Mouse (Mus musculus): Measurements from ENCODE around the gene Rassf4. TPM values are rescaled to one million over a fixed set of nuclear protein-coding genes. Genes with fewer than 3 reads are reported as not detected.

Rassf4 gene
- 3.8 and 6.1 TPM in 2 replicates for polyA plus RNA-seq (2015; fragmentation: Nextera tagmentation; extraction: Ambion mirVana)

GRCm38 (mm10) chr6:116673471-116674282 lies at the start of gene Rassf4:
Gene Rassf4 (minus strand): TSS chr6:116673952.

DNA sequence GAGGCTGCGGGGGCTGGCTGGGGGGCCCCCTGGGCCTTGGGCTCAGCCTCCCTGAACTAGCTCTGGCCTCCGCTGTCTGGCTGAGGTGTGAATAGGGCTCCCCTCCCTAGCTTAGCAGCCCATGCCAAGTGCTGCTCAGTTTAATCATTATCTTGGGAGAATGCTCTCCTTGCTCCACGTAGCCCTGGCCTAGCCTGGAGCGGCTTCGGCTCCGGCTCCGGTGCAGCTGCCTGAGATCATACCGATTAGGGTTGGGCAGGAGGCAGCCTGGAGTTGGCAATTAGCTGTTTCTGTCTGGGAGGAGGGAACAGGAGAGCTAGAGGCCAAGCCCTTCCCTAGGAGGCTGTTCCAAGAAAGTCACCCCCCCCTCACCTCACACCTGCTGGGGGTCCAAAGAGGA lies 42.9 kb upstream of the Rassf4 start, which contains the start of gene Tmem72:
TSS of gene Tmem72 (minus strand) at position 248 of the 400 bp plus-strand sequence.

DNA sequence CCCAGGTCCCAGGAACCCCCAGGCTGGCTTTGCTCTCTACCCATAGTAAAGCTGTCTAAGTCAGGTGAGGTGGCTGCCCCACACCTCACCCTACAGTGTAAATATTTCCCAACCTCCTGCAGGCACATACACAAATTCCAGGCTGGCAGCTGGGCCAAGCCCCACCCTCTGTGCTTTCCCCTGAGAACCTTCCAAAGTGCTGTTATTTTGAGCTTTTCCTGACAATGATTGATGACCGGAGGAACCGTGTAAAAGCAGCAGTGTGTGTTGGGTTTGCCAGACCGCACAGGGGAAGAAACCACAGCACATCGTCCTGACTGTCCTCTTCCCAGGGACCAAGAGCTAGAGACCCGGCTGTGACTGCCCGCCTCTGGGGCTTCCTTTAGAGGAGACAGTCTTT lies 23.3 kb downstream of the Rassf4 start, which contains the start of gene Depp1:
TSS of gene Depp1 (plus strand) at position 204 of the 400 bp plus-strand sequence.

GRCm38 (mm10) chr6:116628539-116629171 lies 45.1 kb downstream of the Rassf4 start, which contains the start of gene Zfp422:
Gene Zfp422 (minus strand): TSS chr6:116628999.

DNA sequence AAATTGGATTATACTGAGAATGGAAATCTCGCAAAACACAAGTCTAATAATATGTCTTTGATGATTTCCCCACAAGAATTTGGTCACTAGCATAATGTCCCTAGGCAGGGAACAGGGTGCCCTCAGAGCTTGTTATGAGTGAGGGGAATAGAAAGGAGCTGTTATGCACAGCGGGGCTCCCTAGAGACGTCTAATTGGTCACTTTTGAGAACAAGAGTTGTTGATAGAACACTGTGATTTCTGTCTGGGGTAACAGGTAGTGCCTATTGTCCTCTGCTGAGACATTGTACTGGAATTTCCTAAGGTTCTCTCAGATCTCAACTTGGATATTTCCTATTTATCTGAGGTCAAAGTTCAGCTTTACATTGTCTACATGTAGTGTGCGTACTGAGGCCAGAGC lies 89.7 kb downstream of the Rassf4 start, which contains the start of gene Olfr215:
TSS of gene Olfr215 (minus strand) at position 101 of the 400 bp plus-strand sequence.

Small RNA genes lying within 50 kb of the gene (microRNA-seq; reads per million reads assigned to microRNA genes)
- 1.1 reads per million for gene Mir7043 (ENCODE audit: borderline replicate concordance, insufficient number of aligned reads)

Other genes with a start within 250 kb of the Rassf4 start
- 1.9 and 3.4 TPM in 2 replicates for gene Alox5, start 212.8 kb downstream of the Rassf4 start, polyA plus RNA-seq (2015; fragmentation: Nextera tagmentation; extraction: Ambion mirVana)
- not detected in 2 replicates for gene Olfr211, start 184.9 kb downstream of the Rassf4 start, polyA plus RNA-seq (2015; fragmentation: Nextera tagmentation; extraction: Ambion mirVana)
- gene Olfr212, start 167.4 kb downstream of the Rassf4 start, polyA plus RNA-seq (2015; fragmentation: Nextera tagmentation; extraction: Ambion mirVana): not detected in 2 replicates
- gene Olfr213, start 135.5 kb downstream of the Rassf4 start, polyA plus RNA-seq (2015; fragmentation: Nextera tagmentation; extraction: Ambion mirVana): not detected in 2 replicates
- gene Gm5580, start 122.8 kb downstream of the Rassf4 start, polyA plus RNA-seq (2015; fragmentation: Nextera tagmentation; extraction: Ambion mirVana): 0.30 and 0.39 TPM in 2 replicates
- not detected in 2 replicates for gene Olfr214, start 119.7 kb downstream of the Rassf4 start, polyA plus RNA-seq (2015; fragmentation: Nextera tagmentation; extraction: Ambion mirVana)
- gene Olfr215, start 89.8 kb downstream of the Rassf4 start, polyA plus RNA-seq (2015; fragmentation: Nextera tagmentation; extraction: Ambion mirVana): not detected in 2 replicates
- gene Zfp422, start 45.0 kb downstream of the Rassf4 start, polyA plus RNA-seq (2015; fragmentation: Nextera tagmentation; extraction: Ambion mirVana): 47.2 and 49.6 TPM in 2 replicates
- gene Depp1, start 23.3 kb downstream of the Rassf4 start, polyA plus RNA-seq (2015; fragmentation: Nextera tagmentation; extraction: Ambion mirVana): 11.1 and 20.4 TPM in 2 replicates
- 0.03 and 0.05 TPM in 2 replicates for gene Tmem72, start 43.0 kb upstream of the Rassf4 start, polyA plus RNA-seq (2015; fragmentation: Nextera tagmentation; extraction: Ambion mirVana)

Data from adrenal gland, postnatal 0 days (tissue).